Mouse (Mus musculus) lung, adult 2 months (tissue): ENCODE measurements around the gene Pmp22. TPM values are rescaled to one million over a fixed set of nuclear protein-coding genes. Genes with fewer than 3 reads are reported as not detected.
A peak's percentile ranks its signal among the peaks of the same experiment; 100 is the strongest.

Experiments used
- DNase-seq: peaks from one replicate; pipeline ENCODE4 v3.0.0; 2022
- H3K4me1 ChIP-seq: fragments of 200-500 bp; 2 replicates; pipeline ENCODE4 v1.6.1; 2011; ENCODE audit warnings: low read length; ENCODE audit not compliant: control insufficient read depth, insufficient read depth
- H3K4me3 ChIP-seq: fragments of 200-500 bp; replicated peaks from 2 replicates; pipeline ENCODE3; 2011; ENCODE audit warnings: low read depth, mild to moderate bottlenecking, control low read depth, low read length; ENCODE audit errors: extremely low read depth
- CTCF ChIP-seq: fragments of 200-500 bp; IDR thresholded peaks from 2 replicates; pipeline ENCODE4 v1.5.1; 2011; ENCODE audit warnings: mild to moderate bottlenecking, low read length, control low read depth; ENCODE audit not compliant: insufficient read depth
- POLR2A ChIP-seq: fragments of 200-500 bp; IDR thresholded peaks from 2 replicates; pipeline ENCODE4 v1.6.1; 2011; ENCODE audit warnings: low read depth, mild to moderate bottlenecking, control low read depth, low read length, borderline replicate concordance; ENCODE audit errors: extremely low read depth
- WGBS: fragments of 180-500 bp; shearing (Covaris S2); methylation state at CpG from one replicate; pipeline ENCODE4 v1.1.7; 2018; 5-methylcytosine and 5-hydroxymethylcytosine counted together
- polyA plus RNA-seq: library from polyadenylated mRNA; depleted of rRNA; stranded (reverse); fragments of >200 nt; gene quantifications from 2 replicates; pipeline ENCODE4 v1.2.3, GENCODE M21; 2012; rRNA removed

Pmp22 gene
- 384 and 556 TPM in 2 replicates for polyA plus RNA-seq

- Histone ChIP-seq H3K4me1 (peaks cover 10% of the 10 kb centered on the region; the same call in 1 of the 2 replicates), H3K4me3 (peak within 1 kb of the TSS; percentile 33)
- TF ChIP-seq POLR2A = peak; percentile 28; the same call in 1 of the 2 replicates
- TF ChIP-seq CTCF = no peak
- no peak for DNase-seq
- 63% methylated on average over 2 of the region's 2 CpGs for WGBS
These were observed at the start of gene Pmp22 for GRCm38 (mm10) chr11:63128784-63129183. TSS of gene Pmp22 (plus strand) at chr11:63128982.

DNA sequence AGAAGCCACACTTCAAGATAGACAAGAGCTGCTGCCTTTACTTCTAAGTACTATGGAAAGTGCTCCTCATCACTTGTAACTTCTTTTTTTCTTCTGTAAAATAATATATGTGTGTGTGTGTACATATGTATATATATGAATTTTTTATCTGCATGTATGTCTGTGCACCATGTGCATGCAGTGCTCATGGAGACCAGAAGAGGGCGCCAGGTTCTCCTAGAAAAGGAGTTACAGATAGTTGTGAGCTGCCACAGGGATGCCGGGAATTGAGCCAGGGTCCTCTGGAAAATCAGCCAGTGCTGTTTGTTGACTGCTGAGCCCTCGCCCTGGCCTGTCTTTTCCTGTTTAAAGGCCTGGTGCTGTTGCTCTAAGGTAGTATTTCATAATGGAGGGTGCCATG is 44.2 kb upstream of the Pmp22 start:
- 90% methylated on average over 3 of the region's 3 CpGs for WGBS
- TF ChIP-seq CTCF (no peak), POLR2A (no peak)
- DNase-seq = no peak
- H3K4me1 ChIP-seq = no peaks in the 10 kb centered on the region
- H3K4me3 ChIP-seq = no peak overlapping the region

DNA sequence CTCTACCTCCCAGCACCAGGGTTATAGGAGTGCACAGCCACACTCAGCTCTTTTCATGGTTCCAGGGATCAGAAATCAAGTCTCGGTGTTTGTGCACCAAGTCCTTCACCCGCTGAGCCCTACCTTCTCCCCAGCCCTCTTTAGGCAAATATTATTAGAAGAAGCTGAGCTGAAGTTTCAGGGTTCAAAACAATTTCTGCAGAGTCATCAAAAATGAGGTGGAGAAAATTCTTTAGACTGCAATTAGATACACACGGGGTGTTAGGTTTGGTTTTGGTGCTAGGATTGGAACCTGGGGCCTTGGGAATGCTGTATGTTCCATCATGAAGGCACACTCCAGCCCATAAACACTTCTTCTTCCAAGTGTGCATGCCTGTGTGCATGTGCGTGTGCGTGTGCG is 40.1 kb upstream of the Pmp22 start:
- whole genome bisulfite sequencing = 87% methylated on average over 6 of the region's 6 CpGs
- DNase-seq = no peak
- Histone ChIP-seq H3K4me1 (peaks cover 8% of the 10 kb centered on the region), H3K4me3 (no peak overlapping the region)
- TF ChIP-seq CTCF (no peak), POLR2A (no peak)

DNA sequence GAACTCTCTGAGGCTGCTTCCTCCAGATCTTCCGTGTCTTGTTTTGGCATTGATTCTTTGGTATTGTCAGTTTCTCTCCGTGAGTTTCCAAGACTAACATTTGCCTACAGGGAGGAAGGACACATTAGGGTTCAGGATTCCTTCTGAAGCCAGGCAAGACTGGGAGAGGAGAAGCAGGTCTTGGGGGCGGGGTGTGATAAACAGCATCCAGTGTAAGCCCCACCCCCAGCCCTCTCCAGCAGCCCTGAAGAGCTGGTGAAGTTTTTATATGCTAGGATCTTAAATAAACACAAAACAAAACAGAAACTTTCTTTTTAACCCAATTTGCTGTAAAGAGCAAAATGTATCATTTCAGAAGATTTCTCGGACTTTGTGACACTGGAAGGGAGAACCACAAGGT is 38.6 kb upstream of the Pmp22 start:
- TF ChIP-seq POLR2A (no peak), CTCF (no peak)
- Histone ChIP-seq H3K4me1 (peaks cover 8% of the 10 kb centered on the region), H3K4me3 (no peak overlapping the region)
- no peak for DNase-seq
- WGBS = 37% methylated on average over 4 of the region's 4 CpGs

DNA sequence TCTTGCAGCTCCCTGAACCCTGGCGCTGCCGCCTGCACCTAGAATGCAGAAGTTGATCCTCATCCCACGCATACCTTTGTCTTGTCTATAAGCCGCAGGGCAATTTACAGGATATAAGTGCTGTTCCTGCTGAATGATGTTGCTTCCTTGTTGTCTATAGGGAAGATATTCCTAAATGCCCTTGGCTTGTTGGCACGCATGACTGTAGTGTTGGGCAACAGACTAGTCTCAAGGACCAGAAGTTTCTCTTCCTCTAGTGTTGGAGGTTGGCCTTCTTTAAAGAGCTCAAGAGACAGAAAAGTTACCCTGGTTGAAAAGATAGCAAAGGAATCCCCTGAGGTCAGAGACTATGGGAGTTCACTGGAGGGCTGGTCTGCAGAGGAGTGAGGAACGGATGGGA is 37.8 kb upstream of the Pmp22 start:
- no peak for DNase-seq
- TF ChIP-seq POLR2A = no peak
- no peak for TF ChIP-seq CTCF
- WGBS = 82% methylated on average over 6 of the region's 6 CpGs
- H3K4me1 ChIP-seq = peaks cover 8% of the 10 kb centered on the region
- no peak overlapping the region for H3K4me3 ChIP-seq

GRCm38 (mm10) chr11:63092271-63092670 is 36.5 kb upstream of the Pmp22 start:
- WGBS = 48% methylated on average over 5 of the region's 5 CpGs
- H3K4me1 ChIP-seq = peaks cover 8% of the 10 kb centered on the region
- DNase-seq = no peak
- H3K4me3 ChIP-seq = no peak overlapping the region
- no peak for TF ChIP-seq POLR2A
- no peak for TF ChIP-seq CTCF

GRCm38 (mm10) chr11:63093601-63094000 is 35.2 kb upstream of the Pmp22 start:
- 32% methylated on average over 5 of the region's 5 CpGs for WGBS
- DNase-seq = no peak

GRCm38 (mm10) chr11:63094496-63094895 is 34.3 kb upstream of the Pmp22 start:
- DNase-seq = no peak

More at GRCm38 (mm10) chr11:63093601-63094000, 35.2 kb upstream of the Pmp22 start:
- peaks cover 8% of the 10 kb centered on the region for H3K4me1 ChIP-seq
- H3K4me3 ChIP-seq = no peak overlapping the region
- TF ChIP-seq CTCF (no peak), POLR2A (no peak)

GRCm38 (mm10) chr11:63098016-63098415 is 30.8 kb upstream of the Pmp22 start:
- no peak for DNase-seq
- Histone ChIP-seq H3K4me3 (no peak overlapping the region), H3K4me1 (no peaks in the 10 kb centered on the region)
- WGBS = 89% methylated on average over 3 of the region's 3 CpGs
- TF ChIP-seq POLR2A (no peak), CTCF (no peak)

More at GRCm38 (mm10) chr11:63094496-63094895, 34.3 kb upstream of the Pmp22 start:
- no peak for TF ChIP-seq CTCF
- TF ChIP-seq POLR2A = no peak
- Histone ChIP-seq H3K4me1 (peaks cover 8% of the 10 kb centered on the region), H3K4me3 (no peak overlapping the region)
- WGBS = 89% methylated on average over 8 of the region's 8 CpGs

DNA sequence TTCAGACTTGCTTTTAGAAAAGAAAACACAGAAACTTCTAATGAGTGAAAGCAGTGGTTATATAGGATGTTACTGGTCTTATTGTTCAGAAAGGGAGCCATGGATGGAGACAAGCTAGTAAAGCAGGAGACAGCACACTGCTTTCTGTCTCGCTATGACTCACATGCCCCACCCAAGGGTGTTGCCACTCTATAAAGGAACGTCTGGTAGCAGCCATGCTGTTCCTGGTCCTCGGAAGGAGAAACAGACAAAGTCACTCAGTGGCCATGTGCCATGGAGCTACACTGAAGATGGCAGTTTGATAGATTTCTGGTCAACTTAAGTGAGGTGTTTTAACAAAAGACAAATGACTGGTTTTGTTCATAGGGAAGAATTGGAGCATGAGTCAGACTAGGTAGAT is 29.4 kb upstream of the Pmp22 start:
- no peak for DNase-seq
- TF ChIP-seq CTCF = no peak
- TF ChIP-seq POLR2A = no peak
- Histone ChIP-seq H3K4me1 (no peaks in the 10 kb centered on the region), H3K4me3 (no peak overlapping the region)
- WGBS = 61% methylated on average over 3 of the region's 3 CpGs

- H3K4me3 ChIP-seq = no peak overlapping the region
- no peaks in the 10 kb centered on the region for H3K4me1 ChIP-seq
- 80% methylated on average over 7 of the region's 7 CpGs for WGBS
- DNase-seq = no peak
- TF ChIP-seq CTCF (no peak), POLR2A (no peak)
These were observed 25.5 kb upstream of the Pmp22 start for GRCm38 (mm10) chr11:63103256-63103655.
